Mouse (Mus musculus) heart, embryonic 11.5 days (tissue): Measurements from ENCODE around the gene Nup188. TPM values are rescaled to one million over a fixed set of nuclear protein-coding genes. Genes with fewer than 3 reads are reported as not detected.

Experiments
- ATAC-seq: fragments of 200-750 bp; cut with Nextera tagmentation; replicated peaks from 2 replicates; pipeline ENCODE4 v1.8.0; 2017; ENCODE audit warnings: moderate library complexity; ENCODE audit not compliant: insufficient number of reproducible peaks, low FRiP score, low TSS enrichment
- H3K27ac ChIP-seq: fragments of 300-500 bp; sonication (generic); 2 replicates; pipeline ENCODE4 v1.5.1; 2014; ENCODE audit warnings: mild to moderate bottlenecking, low read depth, low read length
- H3K27me3 ChIP-seq: fragments of 300-500 bp; sonication (generic); 2 replicates; pipeline ENCODE4 v1.6.1; 2014; ENCODE audit warnings: mild to moderate bottlenecking, low read length, mixed read lengths; ENCODE audit not compliant: control insufficient read depth, insufficient read depth
- H3K36me3 ChIP-seq: fragments of 300-500 bp; sonication (generic); 2 replicates; pipeline ENCODE4 v1.6.1; 2014; ENCODE audit warnings: mild to moderate bottlenecking, low read length, moderate library complexity, mixed read lengths; ENCODE audit not compliant: control insufficient read depth, insufficient read depth
- H3K4me1 ChIP-seq: fragments of 300-500 bp; sonication (generic); 2 replicates; pipeline ENCODE4 v1.6.1; 2014; ENCODE audit warnings: low read length; ENCODE audit not compliant: control insufficient read depth, insufficient read depth
- H3K4me2 ChIP-seq: fragments of 300-500 bp; sonication (generic); 2 replicates; pipeline ENCODE4 v1.6.1; 2014; ENCODE audit warnings: mild to moderate bottlenecking, moderate library complexity
- H3K4me3 ChIP-seq: fragments of 300-500 bp; sonication (generic); 2 replicates; pipeline ENCODE4 v1.5.1; 2014; ENCODE audit warnings: low read depth, low read length
- H3K9ac ChIP-seq: fragments of 300-500 bp; sonication (generic); 2 replicates; pipeline ENCODE4 v1.6.1; 2014; ENCODE audit warnings: mild to moderate bottlenecking, low read depth, low read length, moderate library complexity
- H3K9me3 ChIP-seq: fragments of 300-500 bp; sonication (generic); replicated peaks from 2 replicates; pipeline ENCODE4 v1.6.1; 2016; ENCODE audit warnings: low read length; ENCODE audit not compliant: control insufficient read depth
- WGBS: fragments of 180-500 bp; shearing (Covaris S2); extraction: QIAGEN DNeasy Blood & Tissue Kit; methylation state at CpG from one replicate; pipeline ENCODE4 v1.1.7; 2014; ENCODE audit not compliant: insufficient replicate concordance; 5-methylcytosine and 5-hydroxymethylcytosine counted together
- polyA plus RNA-seq: library from polyadenylated mRNA; unstranded; fragments of >200 nt; fragmentation: Nextera tagmentation; extraction: Ambion mirVana; gene quantifications from 2 replicates; pipeline ENCODE4 v1.2.1, GENCODE M21; 2014

Gene Nup188
- polyA plus RNA-seq, 1 experiment from 2014 or later: 34.2 TPM

GRCm38 (mm10) chr2:30342544-30342943, 56.3 kb downstream of the Nup188 start:
- Histone ChIP-seq H3K9me3 (no peaks in the 10 kb centered on the region), H3K4me3 (no peak overlapping the region), H3K4me2 (no peak overlapping the region), H3K27me3 (no peaks in the 10 kb centered on the region), H3K36me3 (peaks cover 50% of the 10 kb centered on the region), H3K9ac (no peak overlapping the region), H3K27ac (no peak overlapping the region), H3K4me1 (no peaks in the 10 kb centered on the region)
- no peak for ATAC-seq
- 92% methylated on average over 7 of the region's 7 CpGs for WGBS

GRCm38 (mm10) chr2:30343601-30344137, 57.5 kb downstream of the Nup188 start:
- Histone ChIP-seq H3K9ac (no peak overlapping the region), H3K36me3 (peaks cover 48% of the 10 kb centered on the region), H3K9me3 (no peaks in the 10 kb centered on the region), H3K4me3 (no peak overlapping the region), H3K4me1 (no peaks in the 10 kb centered on the region), H3K27me3 (no peaks in the 10 kb centered on the region), H3K4me2 (no peak overlapping the region), H3K27ac (0 out of 2 replicates have a peak overlapping the region, but pooled peaks have one; percentile 3)
- ATAC-seq: no peak
- WGBS: 72% methylated on average over 14 of the region's 14 CpGs

GRCm38 (mm10) chr2:30345971-30346676, 59.9 kb downstream of the Nup188 start:
- Histone ChIP-seq H3K4me2 (no peak overlapping the region), H3K27ac (no peak overlapping the region), H3K9ac (no peak overlapping the region), H3K27me3 (no peaks in the 10 kb centered on the region), H3K36me3 (peaks cover 46% of the 10 kb centered on the region), H3K4me3 (no peak overlapping the region), H3K9me3 (no peaks in the 10 kb centered on the region), H3K4me1 (0 out of 2 replicates have a peak, but pooled peaks cover under 1% of the 10 kb centered on the region)
- no peak for ATAC-seq
- WGBS: 92% methylated on average over 7 of the region's 7 CpGs

- no peaks in the 10 kb centered on the region for H3K27me3 ChIP-seq
- H3K9ac ChIP-seq: no peak overlapping the region
- H3K9me3 ChIP-seq: no peaks in the 10 kb centered on the region
- no peak overlapping the region for H3K4me2 ChIP-seq
- no peak overlapping the region for H3K4me3 ChIP-seq
- H3K36me3 ChIP-seq: peaks cover 30% of the 10 kb centered on the region
- 85% methylated on average over 6 of the region's 6 CpGs for WGBS
- no peak overlapping the region for H3K27ac ChIP-seq
- 0 out of 2 replicates have a peak, but pooled peaks cover 2% of the 10 kb centered on the region for H3K4me1 ChIP-seq
- no peak for ATAC-seq
These were observed 63.0 kb downstream of the Nup188 start for GRCm38 (mm10) chr2:30349196-30349595.

- no peak for ATAC-seq
- 62% methylated on average over 2 of the region's 2 CpGs for WGBS
- Histone ChIP-seq H3K4me1 (peaks cover 13% of the 10 kb centered on the region; the same call in 1 of the 2 replicates), H3K9ac (no peak overlapping the region), H3K4me2 (no peak overlapping the region), H3K27ac (no peak overlapping the region; the same call in 1 of the 2 replicates), H3K4me3 (no peak overlapping the region), H3K27me3 (no peaks in the 10 kb centered on the region), H3K9me3 (no peaks in the 10 kb centered on the region), H3K36me3 (peaks cover 18% of the 10 kb centered on the region)
These were observed 65.0 kb downstream of the Nup188 start for GRCm38 (mm10) chr2:30351149-30351548.

- 72% methylated on average over 4 of the region's 4 CpGs for WGBS
- ATAC-seq: no peak
- peaks cover 6% of the 10 kb centered on the region; the same call in 1 of the 2 replicates for H3K36me3 ChIP-seq
- H3K27me3 ChIP-seq: no peaks in the 10 kb centered on the region
- H3K9ac ChIP-seq: peak overlapping the region; percentile 1; the same call in 1 of the 2 replicates
- no peak overlapping the region for H3K27ac ChIP-seq
- H3K9me3 ChIP-seq: no peaks in the 10 kb centered on the region
- H3K4me2 ChIP-seq: no peak overlapping the region
- H3K4me1 ChIP-seq: peaks cover 38% of the 10 kb centered on the region
- H3K4me3 ChIP-seq: no peak overlapping the region
These were observed 69.7 kb downstream of the Nup188 start for GRCm38 (mm10) chr2:30355861-30356260.

GRCm38 (mm10) chr2:30356266-30356665, 70.1 kb downstream of the Nup188 start:
- Histone ChIP-seq H3K9ac (0 out of 2 replicates have a peak overlapping the region, but pooled peaks have one; percentile 18), H3K4me3 (no peak overlapping the region), H3K4me2 (no peak overlapping the region), H3K27me3 (no peaks in the 10 kb centered on the region), H3K27ac (peak overlapping the region; percentile 32; the same call in 1 of the 2 replicates), H3K36me3 (peaks cover 6% of the 10 kb centered on the region; the same call in 1 of the 2 replicates), H3K4me1 (peaks cover 37% of the 10 kb centered on the region), H3K9me3 (no peaks in the 10 kb centered on the region)
- 46% methylated on average over 4 of the region's 4 CpGs for WGBS
- no peak for ATAC-seq

- 55% methylated on average over 9 of the region's 9 CpGs for WGBS
- Histone ChIP-seq H3K9me3 (no peaks in the 10 kb centered on the region), H3K4me1 (peaks cover 36% of the 10 kb centered on the region), H3K36me3 (peaks cover 6% of the 10 kb centered on the region; the same call in 1 of the 2 replicates), H3K4me3 (peak overlapping the region; percentile 16; the same call in 1 of the 2 replicates), H3K4me2 (peak overlapping the region; percentile 95), H3K27me3 (no peaks in the 10 kb centered on the region), H3K27ac (peak overlapping the region; percentile 24), H3K9ac (no peak overlapping the region)
- ATAC-seq: no peak
These were observed 70.7 kb downstream of the Nup188 start for GRCm38 (mm10) chr2:30356906-30357305.
